Mouse (Mus musculus): Measurements from ENCODE around the gene Ppm1a. TPM values are rescaled to one million over a fixed set of nuclear protein-coding genes. Genes with fewer than 3 reads are reported as not detected.

Gene Ppm1a
- polyA plus RNA-seq (2012; fragmentation: generic; extraction: Trizol): 80.6 TPM
- long read RNA-seq, experiment 1, partial matches to known transcripts: 3 of 15 reads
- long read RNA-seq, experiment 1, other reads (novel, unspliced or antisense): 12 of 15 reads
- long read RNA-seq, experiment 2, full-length matches to known transcripts: 2 of 13 reads
- long read RNA-seq, experiment 2, partial matches to known transcripts: 4 of 13 reads
- long read RNA-seq, experiment 2, other reads (novel, unspliced or antisense): 7 of 13 reads

DNA sequence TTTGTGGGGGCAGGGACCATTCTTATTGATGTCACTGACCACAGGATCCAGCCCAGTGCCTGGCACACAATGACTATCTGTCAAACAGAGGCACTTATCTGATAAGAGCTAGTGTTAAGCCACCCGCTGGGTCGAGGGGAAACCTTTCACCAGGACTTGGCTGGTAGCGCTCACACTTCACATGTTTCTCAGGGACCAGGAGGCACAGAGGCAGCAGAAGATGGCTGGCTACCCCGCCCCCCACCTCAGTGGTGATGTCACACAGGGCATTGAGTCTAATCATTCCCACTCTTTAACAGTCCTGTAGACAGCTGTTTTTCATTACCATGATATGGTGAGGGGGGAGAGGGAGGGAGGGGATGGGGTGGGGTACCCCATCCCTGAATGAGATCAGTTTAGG lies at the start of gene Ppm1a:
TSS of gene Ppm1a (plus strand) at position 370 of the 400 bp plus-strand sequence.
- no peak for TF ChIP-seq FOSL1 (IDR thresholded peaks at IDR 0.05; ENCODE audit: insufficient read depth, low read length, poor library complexity, severe bottlenecking)
- no peak for TF ChIP-seq CEBPB (IDR thresholded peaks at IDR 0.05; ENCODE audit: low read depth)
- TF ChIP-seq MYOG (IDR thresholded peaks at IDR 0.05; ENCODE audit: control insufficient read depth, extremely low read depth, insufficient read length): no peak
- TF ChIP-seq MYOD1 (IDR thresholded peaks at IDR 0.05; ENCODE audit: control insufficient read depth, insufficient read length, low read depth): no peak
- TF ChIP-seq USF1 (IDR thresholded peaks at IDR 0.05; ENCODE audit: low read depth): no peak
- no peak for TF ChIP-seq MAX (IDR thresholded peaks at IDR 0.05)
- no peak for TF ChIP-seq CTCF (IDR thresholded peaks at IDR 0.05; ENCODE audit: control insufficient read depth, insufficient read depth, insufficient read length)
- Histone ChIP-seq H3K4me3 (ENCODE audit: insufficient read depth, poor library complexity, severe bottlenecking) (no peak within 1 kb of the TSS), H3ac (ENCODE audit: control insufficient read depth, insufficient read length, low read depth) (no peak within 1 kb of the TSS), H3K79me3 (ENCODE audit: low read depth) (peaks cover 4% of the 10 kb centered on the region), H3K79me2 (ENCODE audit: control insufficient read depth, insufficient read depth) (peaks cover 6% of the 10 kb centered on the region), H3K36me3 (ENCODE audit: control insufficient read depth, insufficient read depth) (no peaks in the 10 kb centered on the region), H3K27me3 (ENCODE audit: control insufficient read depth, insufficient read depth, insufficient read length) (no peaks in the 10 kb centered on the region)

DNA sequence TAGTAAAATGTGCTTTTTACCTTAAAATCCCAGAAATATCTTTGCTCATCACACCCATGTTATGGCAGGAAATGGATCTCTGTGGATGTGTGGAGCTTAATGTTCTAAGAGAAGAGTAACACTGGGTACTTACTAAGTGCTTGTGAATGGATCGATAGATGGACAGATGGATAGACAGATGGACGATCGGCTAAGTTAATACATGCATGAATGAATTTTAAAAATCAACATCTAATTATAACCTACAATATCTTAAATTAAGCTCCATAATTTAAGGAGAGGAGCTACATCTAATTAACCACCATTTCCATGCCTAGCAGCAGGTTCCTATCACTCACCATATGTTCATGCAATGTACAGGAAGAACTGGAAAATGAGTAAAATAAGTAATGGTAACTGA lies 47.3 kb upstream of the Ppm1a start:
- H3K27me3 ChIP-seq (ENCODE audit: control insufficient read depth, insufficient read depth, insufficient read length): no peaks in the 10 kb centered on the region

DNA sequence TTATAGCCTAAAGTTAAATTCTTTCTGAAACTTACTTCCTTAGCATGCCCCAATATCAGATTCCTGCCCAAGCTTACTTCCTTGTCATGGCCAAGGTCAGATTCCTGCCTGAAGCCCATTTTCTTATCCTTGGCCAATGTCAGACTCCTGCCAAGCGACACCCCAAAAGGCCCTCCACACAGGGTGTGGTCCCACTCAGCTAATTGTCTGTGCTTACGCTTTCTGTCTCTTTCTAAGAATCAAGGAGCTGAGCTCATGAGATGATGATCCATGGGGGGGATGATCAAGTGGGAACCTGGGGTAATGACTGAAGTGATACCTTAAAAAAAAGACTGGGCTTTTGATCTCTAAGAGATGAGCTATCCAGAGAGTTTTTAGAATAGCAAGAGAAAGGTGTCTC lies 42.4 kb upstream of the Ppm1a start:
- no peaks in the 10 kb centered on the region for H3K27me3 ChIP-seq (ENCODE audit: control insufficient read depth, insufficient read depth, insufficient read length)
- TF ChIP-seq MYOG (IDR thresholded peaks at IDR 0.05; ENCODE audit: control insufficient read depth, extremely low read depth, insufficient read length) (no peak), CEBPB (IDR thresholded peaks at IDR 0.05; ENCODE audit: low read depth) (no peak), USF1 (IDR thresholded peaks at IDR 0.05; ENCODE audit: low read depth) (no peak), MYOD1 (IDR thresholded peaks at IDR 0.05; ENCODE audit: control insufficient read depth, insufficient read length, low read depth) (no peak)
- no peaks in the 10 kb centered on the region for H3K79me3 ChIP-seq (ENCODE audit: low read depth)
- H3K79me2 ChIP-seq (ENCODE audit: control insufficient read depth, insufficient read depth): no peaks in the 10 kb centered on the region
- H3K36me3 ChIP-seq (ENCODE audit: control insufficient read depth, insufficient read depth): no peaks in the 10 kb centered on the region
- H3K4me3 ChIP-seq (ENCODE audit: insufficient read depth, poor library complexity, severe bottlenecking): no peak overlapping the region
- no peak overlapping the region for H3ac ChIP-seq (ENCODE audit: control insufficient read depth, insufficient read length, low read depth)

More for the DNA sequence above, 47.3 kb upstream of the Ppm1a start:
- no peak for TF ChIP-seq USF1 (IDR thresholded peaks at IDR 0.05; ENCODE audit: low read depth)
- TF ChIP-seq CEBPB (IDR thresholded peaks at IDR 0.05; ENCODE audit: low read depth): no peak
- TF ChIP-seq CTCF (IDR thresholded peaks at IDR 0.05; ENCODE audit: control insufficient read depth, insufficient read depth, insufficient read length): no peak
- no peak for TF ChIP-seq MAX (IDR thresholded peaks at IDR 0.05)
- TF ChIP-seq MYOD1 (IDR thresholded peaks at IDR 0.05; ENCODE audit: control insufficient read depth, insufficient read length, low read depth): no peak
- no peak for TF ChIP-seq MYOG (IDR thresholded peaks at IDR 0.05; ENCODE audit: control insufficient read depth, extremely low read depth, insufficient read length)
- H3K4me3 ChIP-seq (ENCODE audit: insufficient read depth, poor library complexity, severe bottlenecking): no peak overlapping the region
- H3K79me2 ChIP-seq (ENCODE audit: control insufficient read depth, insufficient read depth): no peaks in the 10 kb centered on the region
- no peaks in the 10 kb centered on the region for H3K36me3 ChIP-seq (ENCODE audit: control insufficient read depth, insufficient read depth)
- H3ac ChIP-seq (ENCODE audit: control insufficient read depth, insufficient read length, low read depth): no peak overlapping the region
- H3K79me3 ChIP-seq (ENCODE audit: low read depth): no peaks in the 10 kb centered on the region

DNA sequence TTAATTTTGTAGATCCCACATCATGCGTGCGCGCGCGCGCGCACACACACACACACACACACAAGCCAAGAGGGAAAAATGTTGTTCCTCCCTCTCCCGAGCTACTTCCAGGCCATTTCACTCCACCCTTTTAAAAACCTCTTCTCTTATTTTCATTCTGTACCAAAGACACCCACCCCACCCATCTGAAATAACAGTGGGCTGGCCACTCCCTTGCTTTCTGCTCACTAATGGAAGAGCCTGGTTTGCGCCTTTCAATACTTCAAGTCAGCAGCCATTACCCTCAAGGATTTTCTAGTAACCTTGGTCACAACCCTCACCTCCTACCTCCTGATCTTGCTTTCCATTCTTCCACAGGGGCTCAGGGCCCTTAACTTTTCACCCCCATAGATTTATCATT lies 41.4 kb upstream of the Ppm1a start:
- no peak for TF ChIP-seq CEBPB (IDR thresholded peaks at IDR 0.05; ENCODE audit: low read depth)
- no peak for TF ChIP-seq FOSL1 (IDR thresholded peaks at IDR 0.05; ENCODE audit: insufficient read depth, low read length, poor library complexity, severe bottlenecking)
- TF ChIP-seq CTCF (IDR thresholded peaks at IDR 0.05; ENCODE audit: control insufficient read depth, insufficient read depth, insufficient read length): no peak
- TF ChIP-seq MAX (IDR thresholded peaks at IDR 0.05): no peak
- no peak for TF ChIP-seq MYOG (IDR thresholded peaks at IDR 0.05; ENCODE audit: control insufficient read depth, extremely low read depth, insufficient read length)
- no peak for TF ChIP-seq MYOD1 (IDR thresholded peaks at IDR 0.05; ENCODE audit: control insufficient read depth, insufficient read length, low read depth)
- TF ChIP-seq USF1 (IDR thresholded peaks at IDR 0.05; ENCODE audit: low read depth): no peak
- no peaks in the 10 kb centered on the region for H3K36me3 ChIP-seq (ENCODE audit: control insufficient read depth, insufficient read depth)
- H3K79me3 ChIP-seq (ENCODE audit: low read depth): no peaks in the 10 kb centered on the region
- no peaks in the 10 kb centered on the region for H3K27me3 ChIP-seq (ENCODE audit: control insufficient read depth, insufficient read depth, insufficient read length)
- H3ac ChIP-seq (ENCODE audit: control insufficient read depth, insufficient read length, low read depth): no peak overlapping the region
- H3K4me3 ChIP-seq (ENCODE audit: insufficient read depth, poor library complexity, severe bottlenecking): no peak overlapping the region
- no peaks in the 10 kb centered on the region for H3K79me2 ChIP-seq (ENCODE audit: control insufficient read depth, insufficient read depth)

DNA sequence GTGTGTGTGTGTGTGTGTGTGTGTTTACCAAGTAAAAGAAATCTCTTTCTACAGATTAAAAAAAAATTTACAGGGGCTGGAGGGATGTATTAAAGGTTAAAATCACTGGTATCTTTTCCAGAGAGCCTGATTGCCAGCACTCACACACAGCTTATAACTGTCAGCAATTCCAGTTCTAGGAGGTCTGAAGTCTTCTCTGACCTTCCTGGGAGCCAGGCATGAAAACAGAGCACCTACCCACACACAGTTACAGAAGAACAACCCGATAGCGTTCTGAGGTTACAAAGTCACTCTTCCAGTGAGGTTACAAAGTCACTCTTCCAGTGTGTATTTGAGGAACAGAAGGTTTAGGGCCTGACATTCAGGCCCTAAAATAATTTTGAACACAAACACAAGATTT lies 38.2 kb upstream of the Ppm1a start:
- Histone ChIP-seq H3K4me3 (ENCODE audit: insufficient read depth, poor library complexity, severe bottlenecking) (no peak overlapping the region), H3K27me3 (ENCODE audit: control insufficient read depth, insufficient read depth, insufficient read length) (no peaks in the 10 kb centered on the region), H3K36me3 (ENCODE audit: control insufficient read depth, insufficient read depth) (no peaks in the 10 kb centered on the region), H3ac (ENCODE audit: control insufficient read depth, insufficient read length, low read depth) (no peak overlapping the region), H3K79me3 (ENCODE audit: low read depth) (no peaks in the 10 kb centered on the region), H3K79me2 (ENCODE audit: control insufficient read depth, insufficient read depth) (no peaks in the 10 kb centered on the region)
- TF ChIP-seq CEBPB (IDR thresholded peaks at IDR 0.05; ENCODE audit: low read depth): no peak
- TF ChIP-seq FOSL1 (IDR thresholded peaks at IDR 0.05; ENCODE audit: insufficient read depth, low read length, poor library complexity, severe bottlenecking): no peak
- no peak for TF ChIP-seq MYOD1 (IDR thresholded peaks at IDR 0.05; ENCODE audit: control insufficient read depth, insufficient read length, low read depth)
- no peak for TF ChIP-seq MYOG (IDR thresholded peaks at IDR 0.05; ENCODE audit: control insufficient read depth, extremely low read depth, insufficient read length)
- TF ChIP-seq MAX (IDR thresholded peaks at IDR 0.05): no peak
- TF ChIP-seq CTCF (IDR thresholded peaks at IDR 0.05; ENCODE audit: control insufficient read depth, insufficient read depth, insufficient read length): no peak
- TF ChIP-seq USF1 (IDR thresholded peaks at IDR 0.05; ENCODE audit: low read depth): no peak
